Mouse (Mus musculus): ENCODE data around the gene Krt86.
A peak's percentile ranks its signal among the peaks of the same experiment; 100 is the strongest.
"Not testable (repeated sequence)": the region's sequence is repeated elsewhere in the genome, so short reads cannot be mapped to it uniquely, and the experiment has no call there.

The Krt86 gene

DNA sequence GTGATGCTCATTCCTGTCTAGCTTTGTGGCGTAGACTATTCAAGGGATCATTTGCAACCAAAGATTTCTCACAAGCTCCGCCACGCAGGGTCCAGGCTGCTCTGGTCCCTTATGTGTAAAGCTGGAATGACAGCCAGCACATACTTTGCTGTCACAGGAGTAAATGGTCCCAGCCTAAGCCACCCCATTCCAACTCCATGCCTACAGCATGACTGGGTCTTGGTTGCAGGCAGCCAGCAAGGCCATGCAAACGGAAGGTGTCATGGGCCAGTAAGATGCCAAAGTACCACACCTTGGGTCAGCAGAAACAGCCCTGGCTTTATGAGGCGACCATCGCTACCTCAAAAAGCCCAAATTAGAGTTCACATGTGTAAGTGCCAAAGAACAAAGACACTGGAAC is 20.4 kb downstream of the Krt86 start:
- DNase-seq, result no peak

GRCm38 (mm10) chr15:101494203-101494602 is 20.9 kb downstream of the Krt86 start:
- no peak for DNase-seq

DNA sequence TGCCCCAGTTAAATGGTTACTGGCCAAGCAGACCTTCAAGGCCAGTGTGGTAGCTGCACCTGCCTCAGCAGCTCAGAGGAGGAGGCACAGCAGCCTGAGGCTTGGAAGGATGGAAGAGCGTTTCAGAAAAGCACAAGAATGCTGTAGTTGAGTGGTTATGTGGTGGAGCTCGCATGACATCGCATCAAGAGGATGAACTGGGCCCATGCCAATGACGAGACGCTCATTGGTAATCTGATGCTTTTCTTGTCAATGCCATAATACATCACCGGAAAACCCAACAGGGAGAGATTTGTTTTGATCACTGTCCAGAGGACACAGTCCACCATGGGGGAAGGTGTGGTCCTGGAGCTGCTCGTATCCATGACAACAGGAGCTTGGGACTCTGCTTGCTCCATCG is 22.0 kb downstream of the Krt86 start:
- DNase-seq, result no peak

DNA sequence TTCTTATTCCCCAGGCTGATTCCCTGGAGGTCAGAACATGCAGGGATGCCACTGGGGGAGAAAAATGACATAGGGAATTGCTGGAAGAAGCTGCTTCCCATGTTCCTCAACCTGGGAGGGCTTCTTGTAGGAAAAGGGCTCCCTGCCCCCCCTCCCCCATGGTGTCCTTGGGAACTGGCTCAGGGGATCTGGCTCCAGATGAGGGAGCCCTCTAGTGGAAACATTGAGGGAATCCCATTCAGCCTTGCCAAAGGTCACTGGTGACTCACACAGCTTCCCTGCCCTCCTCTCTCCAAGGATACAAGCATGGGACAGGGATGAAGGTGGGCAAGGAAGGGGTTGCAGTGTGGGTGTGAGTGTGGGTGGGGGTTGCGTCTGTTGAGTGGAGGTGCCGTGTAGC is 23.9 kb downstream of the Krt86 start:
- DNase-seq, result peak in 1 of 2 experiments; percentile 37

- DNase-seq, result no peak
Measured at GRCm38 (mm10) chr15:101506896-101507758, 33.8 kb downstream of the Krt86 start.

DNA sequence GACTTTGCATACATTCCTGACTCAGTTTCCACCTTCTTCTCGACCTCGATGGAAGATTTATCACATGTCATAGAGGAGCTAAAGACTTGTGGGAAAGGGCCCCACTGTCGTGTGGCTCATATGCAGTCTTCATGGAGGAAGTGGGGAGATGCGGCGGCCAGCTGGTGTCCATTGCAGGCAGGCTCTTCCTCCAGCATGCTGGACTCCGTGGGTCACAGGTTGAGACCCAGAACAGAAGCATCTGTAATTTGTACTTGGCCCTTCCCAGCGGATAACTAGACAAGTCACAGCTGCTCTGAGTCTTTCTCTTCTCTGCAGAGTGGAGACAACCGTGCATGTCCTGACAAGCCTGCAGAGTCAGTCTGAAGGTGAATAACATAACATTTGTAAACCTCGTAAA is 35.0 kb downstream of the Krt86 start:
- peak in 1 of 2 experiments; percentile 50 for DNase-seq

- DNase-seq, result not testable (repeated sequence)
Measured at GRCm38 (mm10) chr15:101517161-101517560, 43.9 kb downstream of the Krt86 start, which contains the start of gene Gm49425. TSS of gene Gm49425 (minus strand) at chr15:101517261.

DNA sequence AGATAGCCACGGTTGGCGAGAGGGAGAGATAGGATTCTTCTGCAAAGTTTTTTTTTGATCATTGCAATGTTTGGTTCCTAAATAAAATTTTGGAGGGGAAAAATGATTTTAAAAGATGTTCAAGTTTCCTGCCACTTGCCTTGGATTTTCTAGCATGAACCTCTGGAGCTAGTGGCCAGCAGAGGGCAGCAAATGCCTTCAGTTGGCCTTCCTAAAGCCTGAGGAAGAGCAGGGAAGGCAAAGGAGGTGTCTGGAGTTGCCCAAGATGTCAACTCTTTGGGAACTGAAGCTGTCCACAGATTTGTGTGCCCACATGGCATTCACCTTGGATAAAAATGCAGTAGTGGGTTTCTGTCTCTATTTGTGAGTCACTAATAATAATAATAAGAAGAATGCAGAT is 46.5 kb downstream of the Krt86 start:
- peak; percentile 57 to 75 for DNase-seq

DNA sequence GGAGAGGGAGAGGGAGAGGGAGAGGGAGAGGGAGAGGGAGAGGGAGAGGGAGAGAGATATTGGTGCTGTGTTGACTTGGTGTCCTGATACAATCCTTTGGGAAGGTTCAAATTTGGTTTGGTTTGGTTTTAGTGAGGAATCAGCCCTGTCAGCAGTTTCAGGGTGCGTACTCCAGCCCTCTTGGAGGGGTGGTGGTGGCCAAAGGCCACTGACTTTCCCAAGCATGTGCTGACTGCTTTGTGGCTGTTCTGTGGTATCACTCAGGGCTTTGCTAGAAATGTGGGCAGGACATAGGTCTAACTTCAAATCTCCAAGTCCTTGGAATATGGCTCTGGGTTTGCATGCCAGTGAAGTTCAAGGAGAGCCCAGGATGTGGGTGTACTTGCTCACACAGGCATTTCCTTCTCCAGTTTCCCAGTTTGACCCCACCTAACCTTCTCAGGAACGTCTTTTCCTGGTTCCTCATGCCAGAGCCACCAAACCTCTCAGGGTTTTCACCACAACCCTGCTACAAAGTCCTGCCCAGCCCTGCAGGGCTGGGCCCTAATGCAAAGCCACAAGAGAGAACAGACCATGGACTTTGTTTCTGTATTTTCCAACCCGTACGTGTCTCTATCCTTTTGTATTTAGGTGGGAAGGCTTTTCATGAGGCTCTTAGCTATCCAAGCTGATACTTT is 49.4 kb downstream of the Krt86 start:
- DNase-seq, result no peak
